Mouse (Mus musculus) ES-Bruce4 (cell line): ENCODE data around the gene Amn.

Experiments
- CTCF ChIP-seq: IDR thresholded peaks from one replicate; pipeline ENCODE4 v1.8.1; 2011; ENCODE audit warnings: low read depth, low read length
- EP300 ChIP-seq: IDR thresholded peaks from 2 replicates; pipeline ENCODE4 v1.6.1; 2011; ENCODE audit warnings: low read depth, low read length; ENCODE audit not compliant: insufficient read depth

DNA sequence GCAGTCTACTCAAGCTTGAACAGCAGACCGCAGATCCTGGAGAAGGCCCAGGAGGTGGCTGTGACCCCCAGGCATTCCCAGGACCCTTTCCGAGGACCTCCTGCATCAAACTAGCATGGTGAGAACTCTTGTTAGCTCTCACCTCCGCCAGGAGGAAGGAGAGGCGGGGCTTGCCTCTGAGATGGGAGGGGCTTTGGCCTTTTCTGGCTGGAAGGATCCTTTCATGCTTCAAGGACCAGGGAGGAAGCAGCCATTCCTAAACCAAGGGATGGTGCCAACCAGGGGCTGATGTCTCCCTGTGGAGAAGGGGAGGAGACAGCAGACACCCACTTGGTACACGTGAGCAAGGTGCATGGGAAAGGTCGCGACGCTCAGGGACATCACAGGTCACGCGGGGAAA lies 13.6 kb downstream of the Amn start:
- TF ChIP-seq CTCF, result no peak
- TF ChIP-seq EP300, result no peak
